Mouse (Mus musculus) gastrocnemius, postnatal 36 days (tissue): ENCODE data around the gene Krt17. TPM values are rescaled to one million over a fixed set of nuclear protein-coding genes. Genes with fewer than 3 reads are reported as not detected.
"Not testable (repeated sequence)": the region's sequence is repeated elsewhere in the genome, so short reads cannot be mapped to it uniquely, and the experiment has no call there.

ENCODE experiments used
- DNase-seq, 2 experiments: peaks; one replicate each; pipeline ENCODE4 v3.0.0; 2022
- intact Hi-C: fragments of 180-260 bp; cut with DNase I; formaldehyde crosslinking; loops from one replicate; pipeline ENCODE4 v1.15.1; 2025
- total RNA-seq, 2 experiments: library from RNA; stranded (reverse); gene quantifications; 2 replicates each; pipeline ENCODE4 v1.2.3; 2021

The Krt17 gene
- total RNA-seq, 2 experiments from 2014 or later = 0.82 TPM; not detected in 1

GRCm38 (mm10) chr11:100271878-100272277 is 11.0 kb upstream of the Krt17 start:
- intact Hi-C loops = no loop called here
- no peak for DNase-seq

GRCm38 (mm10) chr11:100269821-100270332 is 9.0 kb upstream of the Krt17 start, which contains the start of gene Krt42:
Krt42 (minus strand) TSS chr11:100269871.
- DNase-seq = no peak
- intact Hi-C loops = no loop called here

- intact Hi-C loops = no loop called here
Observed at GRCm38 (mm10) chr11:100262058-100262980, 1.5 kb upstream of the Krt17 start.

GRCm38 (mm10) chr11:100261235-100261605 is 391 bp upstream of the Krt17 start:
- DNase-seq = no peak
- intact Hi-C loops = no loop called here

More at GRCm38 (mm10) chr11:100262058-100262980, 1.5 kb upstream of the Krt17 start:
- DNase-seq = peak in 1 of 2 experiments; percentile 5

- intact Hi-C loops = no loop called here
- DNase-seq = no peak
Observed at GRCm38 (mm10) chr11:100259079-100259478, 1.8 kb downstream of the Krt17 start.

GRCm38 (mm10) chr11:100257967-100258366 is 2.9 kb downstream of the Krt17 start:
- no peak for DNase-seq
- intact Hi-C loops = no loop called here

GRCm38 (mm10) chr11:100255514-100255913 is 5.3 kb downstream of the Krt17 start:
- intact Hi-C loops = no loop called here
- DNase-seq = no peak

GRCm38 (mm10) chr11:100254360-100255090 is 6.3 kb downstream of the Krt17 start:
- intact Hi-C loops = no loop called here
- no peak for DNase-seq

- intact Hi-C loops = loop anchor here (1.0 kb wide), 1 partner anchor 16 kb away; no protein-coding TSS in a partner anchor
- no peak for DNase-seq
Observed at GRCm38 (mm10) chr11:100248852-100249465, 11.9 kb downstream of the Krt17 start, which contains the start of gene Krt16. Krt16 (minus strand) TSS chr11:100248902.

- intact Hi-C loops, DNase-seq: not testable (repeated sequence)
Observed at GRCm38 (mm10) chr11:100246471-100246870, 14.4 kb downstream of the Krt17 start.

- intact Hi-C loops, DNase-seq: not testable (repeated sequence)
Observed at GRCm38 (mm10) chr11:100240272-100240671, 20.6 kb downstream of the Krt17 start.

GRCm38 (mm10) chr11:100221741-100222140 is 39.1 kb downstream of the Krt17 start:
- intact Hi-C loops = no loop called here
- no peak for DNase-seq

- intact Hi-C loops = no loop called here
- no peak for DNase-seq
Observed at GRCm38 (mm10) chr11:100219304-100219703, 41.5 kb downstream of the Krt17 start.

- DNase-seq = no peak
- intact Hi-C loops = no loop called here
Observed at GRCm38 (mm10) chr11:100208542-100208941, 52.3 kb downstream of the Krt17 start.

GRCm38 (mm10) chr11:100207498-100207897 is 53.3 kb downstream of the Krt17 start, which contains the start of gene Krt14:
Krt14 (minus strand) TSS chr11:100207548.
- intact Hi-C loops = no loop called here
- DNase-seq = no peak

Other genes starting within 250 kb of the Krt17 start
- not detected for gene Krt33a, start 244.8 kb downstream of the Krt17 start, total RNA-seq
- not detected for gene Krt33b, start 231.2 kb downstream of the Krt17 start, total RNA-seq
- not detected for gene Krt34, start 219.5 kb downstream of the Krt17 start, total RNA-seq
- not detected for gene Krt31, start 210.5 kb downstream of the Krt17 start, total RNA-seq
- not detected for gene Krt32, start 172.8 kb downstream of the Krt17 start, total RNA-seq
- gene Krt35, start 164.8 kb downstream of the Krt17 start, total RNA-seq = not detected
- gene Krt36, start 155.4 kb downstream of the Krt17 start, total RNA-seq = not detected
- gene Krt13, start 139.5 kb downstream of the Krt17 start, total RNA-seq = not detected
- not detected for gene Krt15, start 125.1 kb downstream of the Krt17 start, total RNA-seq
- gene Krt19, start 112.4 kb downstream of the Krt17 start, total RNA-seq = under 1 TPM; 0.41 to 0.57 TPM
- gene Krt9, start 67.8 kb downstream of the Krt17 start, total RNA-seq = not detected
- not detected for gene Krt14, start 53.5 kb downstream of the Krt17 start, total RNA-seq
- gene Krt16, start 12.1 kb downstream of the Krt17 start, total RNA-seq = not detected
- not detected for gene Krt42, start 8.8 kb upstream of the Krt17 start, total RNA-seq
- gene Eif1, start 58.9 kb upstream of the Krt17 start, total RNA-seq = 1,000 to 10,000 TPM in 1 of 2 experiments, 100 to 1,000 TPM in 1; 947 to 1,138 TPM
- gene Gast, start 73.4 kb upstream of the Krt17 start, total RNA-seq = not detected
- under 1 TPM in 1 of 2 experiments, not detected in 1; 0.23 TPM for gene Hap1, start 95.1 kb upstream of the Krt17 start, total RNA-seq
- 10 to 100 TPM; 73.8 to 80.2 TPM for gene Jup, start 136.7 kb upstream of the Krt17 start, total RNA-seq
- 1 to 10 TPM; 3.6 to 4.1 TPM for gene P3h4, start 153.8 kb upstream of the Krt17 start, total RNA-seq
- 1 to 10 TPM; 5.1 to 6.5 TPM for gene Fkbp10, start 154.7 kb upstream of the Krt17 start, total RNA-seq
- 1 to 10 TPM; 7.5 to 8.1 TPM for gene Nt5c3b, start 180.8 kb upstream of the Krt17 start, total RNA-seq
- under 1 TPM; 0.22 to 0.26 TPM for gene Klhl10, start 180.9 kb upstream of the Krt17 start, total RNA-seq
- gene Klhl11, start 211.7 kb upstream of the Krt17 start, total RNA-seq = 1 to 10 TPM; 3.3 to 3.7 TPM